Mouse (Mus musculus): ENCODE results near the gene Setd3.

Setd3 gene

DNA sequence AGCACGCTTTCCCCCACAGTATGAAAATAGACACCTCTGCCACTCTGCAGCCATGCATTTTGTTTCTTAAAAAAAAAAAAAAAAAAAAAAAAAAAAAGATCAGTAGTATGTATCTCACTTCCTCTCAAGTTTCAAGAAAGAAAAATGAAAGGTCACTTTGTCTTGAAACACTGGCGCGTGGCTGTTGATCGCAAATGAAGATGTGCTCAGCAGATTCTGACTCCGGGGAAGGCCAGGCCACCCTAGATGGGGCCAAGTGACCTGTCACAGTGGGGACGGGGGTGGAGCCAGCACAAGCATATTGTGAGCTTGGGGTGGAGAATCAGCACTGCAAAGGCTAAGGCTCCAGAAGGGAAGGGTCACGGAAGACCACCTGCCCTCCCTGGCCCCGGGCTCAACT, 24.8 kb upstream of the Setd3 start:
- DNase-seq (ENCODE audit: low spot score) = no peak

DNA sequence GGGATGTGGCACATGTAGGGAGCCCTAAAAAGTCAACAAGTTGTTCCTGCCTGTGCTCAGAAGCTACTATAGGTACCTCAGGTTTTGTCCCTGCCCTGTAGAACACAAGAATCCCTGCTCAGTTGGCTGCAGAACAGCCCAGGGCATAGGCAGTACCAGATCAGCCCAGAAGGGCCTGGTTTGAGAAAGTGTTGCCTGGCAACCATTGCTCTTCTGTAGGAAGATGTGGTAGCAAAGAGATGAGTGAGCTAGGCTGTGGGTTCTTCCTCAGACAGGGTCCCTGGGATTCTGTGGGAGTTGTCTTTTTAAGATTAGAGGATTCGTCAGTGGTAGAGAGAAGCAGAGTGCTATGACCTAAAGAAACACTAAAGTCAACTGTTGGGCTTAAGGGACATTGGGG, 21.0 kb upstream of the Setd3 start:
- no peak for DNase-seq (ENCODE audit: low spot score)

DNA sequence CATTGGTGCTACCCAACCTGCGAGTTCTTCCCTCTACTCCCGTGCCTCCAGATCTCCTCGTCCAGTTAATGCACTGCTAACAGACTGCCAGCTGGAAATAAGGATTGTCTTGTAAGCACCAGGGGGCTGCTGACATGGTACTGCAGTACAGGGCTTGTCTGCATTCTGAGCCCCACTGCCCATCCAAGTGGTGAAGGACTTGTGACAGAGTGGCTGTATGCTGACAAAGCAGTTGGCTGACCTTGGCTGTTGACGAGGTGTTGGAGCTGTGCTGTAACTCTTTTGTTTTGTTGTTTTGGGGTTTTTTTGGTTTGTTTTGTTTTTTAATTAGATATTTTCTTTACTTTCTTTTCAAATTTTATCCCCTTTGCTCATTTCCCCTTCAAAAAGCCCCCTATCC, 19.3 kb upstream of the Setd3 start:
- DNase-seq (ENCODE audit: low spot score) = no peak

DNA sequence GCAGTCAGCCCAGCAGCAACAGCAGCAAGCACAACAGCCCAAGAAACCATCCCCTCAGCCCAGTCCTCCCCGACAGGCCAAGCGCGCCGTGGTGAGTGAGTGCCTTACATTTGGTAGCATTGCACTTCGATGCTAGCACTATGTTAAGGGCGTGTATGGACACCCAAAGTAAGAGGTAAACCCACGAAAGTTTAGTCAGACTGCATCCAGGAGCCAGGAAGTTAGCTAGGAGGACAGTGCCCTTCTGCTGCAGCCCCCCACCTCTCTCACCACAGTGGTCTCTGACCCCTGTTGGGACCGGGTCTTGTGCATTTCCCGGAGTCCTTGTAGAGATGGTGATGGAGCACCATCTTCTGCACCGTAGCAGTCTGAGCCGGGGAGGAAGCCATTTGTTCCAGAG, 16.6 kb upstream of the Setd3 start:
- DNase-seq (ENCODE audit: low spot score) = no peak

DNA sequence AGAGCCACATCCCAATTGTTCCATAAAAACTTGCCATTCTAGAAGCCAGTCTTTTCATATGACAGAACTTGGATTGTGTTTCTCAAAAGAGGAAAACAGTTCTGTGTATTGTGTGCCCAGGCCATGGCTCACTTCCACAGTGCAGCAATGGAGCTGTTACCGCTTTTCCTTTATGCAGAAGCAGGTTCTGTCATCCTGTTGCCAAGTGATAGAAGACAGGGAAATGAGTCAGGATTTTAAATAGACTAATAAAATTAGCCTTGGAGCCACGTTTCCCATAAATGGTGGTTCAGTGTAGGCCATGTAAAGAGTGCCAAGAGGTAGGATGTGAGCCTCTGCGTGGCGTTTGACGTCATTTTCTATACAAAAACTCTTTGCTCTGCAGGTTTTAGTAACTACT, 14.8 kb upstream of the Setd3 start:
- DNase-seq (ENCODE audit: low spot score) = no peak

DNA sequence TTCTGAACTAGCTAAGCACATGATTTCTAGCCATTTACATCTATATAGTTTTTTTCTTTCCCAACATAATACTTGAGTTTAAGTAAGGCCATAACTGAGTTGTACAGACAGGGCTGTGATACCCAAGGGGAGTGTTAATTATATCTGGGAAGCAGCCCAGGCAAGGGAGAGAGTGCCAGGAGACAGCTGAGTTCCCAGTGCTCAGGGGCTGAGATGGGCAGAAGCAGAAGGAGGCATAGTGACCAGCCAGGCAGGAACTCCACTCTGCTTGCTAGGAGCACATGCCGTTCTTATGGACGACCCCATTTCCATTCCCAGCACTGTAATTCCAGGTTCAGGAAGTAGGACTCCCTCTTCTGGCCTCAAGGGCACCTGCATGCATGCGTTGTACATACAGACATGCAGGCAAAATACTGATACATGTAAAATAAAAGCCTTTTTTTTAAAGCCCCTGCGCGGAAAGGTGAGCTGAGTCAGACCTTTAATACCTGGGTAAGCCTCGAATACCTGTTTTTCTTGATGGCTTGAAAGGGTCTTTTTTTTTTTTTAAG, 8.5 kb upstream of the Setd3 start:
- DNase-seq (ENCODE audit: low spot score) = no peak

DNA sequence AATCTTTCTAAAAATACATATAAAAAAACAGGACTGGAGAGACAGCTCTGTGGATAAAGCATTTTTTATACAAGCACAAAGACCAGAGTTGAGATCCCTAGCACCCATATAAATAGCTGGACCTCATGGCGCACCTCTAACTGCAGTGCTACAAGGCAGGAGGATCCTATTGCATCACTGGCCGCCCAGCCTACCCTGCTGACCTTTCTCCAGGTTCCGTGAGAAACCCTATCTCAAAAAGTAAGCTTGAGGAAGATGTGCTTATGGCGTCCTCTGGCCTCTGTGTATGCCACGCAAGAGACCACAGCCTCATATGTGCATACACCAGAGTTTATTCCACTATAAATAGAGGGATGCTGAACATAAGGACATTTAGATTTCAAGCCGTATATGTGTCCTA, 2.6 kb upstream of the Setd3 start:
- no peak for DNase-seq (ENCODE audit: low spot score)

DNA sequence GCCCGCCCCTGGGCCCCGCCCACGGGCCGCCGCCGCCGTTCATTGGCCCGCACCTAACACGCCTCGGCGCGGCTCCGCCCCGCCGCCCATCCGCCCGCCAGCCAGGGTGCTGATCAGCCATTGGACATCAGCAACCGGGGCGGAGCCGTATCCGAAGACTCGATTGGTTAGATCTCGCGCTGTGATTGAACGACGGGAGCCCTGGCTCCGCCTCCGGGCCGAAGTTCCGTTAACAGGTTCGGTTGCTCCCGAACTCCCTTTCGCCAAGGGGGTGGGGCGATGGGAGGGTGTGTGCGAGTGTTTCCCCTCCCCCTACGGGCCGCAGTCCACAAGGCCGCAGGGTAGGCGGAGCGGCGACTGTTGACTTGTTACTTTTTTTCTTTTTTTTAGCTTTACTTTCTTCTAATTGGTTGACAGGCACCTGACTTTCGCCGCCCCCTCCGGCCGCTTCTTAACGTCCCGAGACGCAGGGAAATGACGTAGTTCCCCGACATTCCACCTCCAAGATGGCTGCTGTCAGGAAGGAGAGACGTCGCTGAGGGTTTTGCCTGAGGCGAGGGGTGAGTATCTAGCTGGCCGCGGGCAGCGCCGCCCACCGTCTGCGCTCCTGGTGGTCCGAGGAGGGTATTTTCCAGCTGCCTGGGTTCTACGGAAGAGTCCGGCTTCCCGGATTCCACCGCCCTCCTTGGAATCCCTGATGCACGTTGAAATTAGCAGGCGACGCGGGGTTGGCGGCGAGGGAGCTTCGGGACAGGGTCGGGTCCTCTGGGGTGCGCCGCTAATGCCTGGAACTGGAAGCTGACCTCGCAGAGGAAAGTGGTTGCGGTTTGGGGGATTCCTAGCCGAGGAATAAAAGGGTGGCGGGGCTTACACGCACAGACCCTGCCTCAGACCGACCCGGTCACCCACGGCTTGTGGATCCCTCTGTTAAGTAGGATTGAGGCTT, 480 bp upstream of the Setd3 start, which contains the start of gene Ccnk:
TSS of gene Ccnk (plus strand) at position 259 of the 946 bp plus-strand sequence.
- peak; percentile 94 for DNase-seq (ENCODE audit: low spot score)

DNA sequence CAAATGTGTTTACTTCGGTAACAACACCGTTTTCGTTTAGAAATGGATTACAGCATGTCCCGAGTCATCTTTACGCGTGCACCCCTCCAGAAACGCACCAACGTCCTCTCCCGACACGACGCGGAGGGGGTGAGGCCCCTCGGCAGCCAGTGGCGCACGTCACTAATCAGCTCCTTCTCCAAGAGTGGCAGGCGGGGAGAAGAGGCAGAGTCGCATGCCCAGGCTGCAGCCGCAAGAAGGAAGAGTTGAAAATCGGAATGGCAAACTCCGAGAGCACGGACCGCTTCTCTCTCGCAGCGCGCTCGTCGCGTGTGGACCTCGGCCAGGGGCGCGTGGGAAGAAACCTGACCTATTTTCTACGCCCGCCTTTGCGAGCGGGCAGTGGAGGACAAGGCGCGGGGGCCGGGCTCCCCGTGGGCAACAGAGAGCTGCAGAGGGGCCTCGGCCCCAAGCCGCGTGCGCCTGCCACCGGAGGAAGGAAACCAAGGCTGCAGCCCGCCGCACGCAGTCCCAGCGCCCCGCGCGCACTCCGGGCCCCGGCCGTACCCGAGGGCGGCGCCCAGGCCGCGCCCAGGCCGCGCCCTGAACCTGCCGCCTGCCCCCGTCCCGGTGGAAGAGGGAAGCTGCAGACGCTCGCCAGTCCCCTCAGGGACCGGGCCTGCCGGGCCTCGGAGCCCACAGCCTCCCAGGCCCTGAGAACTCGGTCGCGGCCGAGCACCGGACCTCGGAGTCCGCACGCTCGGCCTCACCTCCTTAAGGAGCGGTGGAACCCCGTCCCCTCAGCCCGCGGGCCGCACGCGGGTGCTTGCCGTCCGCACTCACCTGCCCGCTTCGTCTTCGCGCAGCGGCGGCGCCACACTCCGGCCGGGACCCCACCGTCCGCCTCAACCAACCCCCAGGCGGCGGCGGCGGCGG, 526 bp downstream of the Setd3 start:
- DNase-seq (ENCODE audit: low spot score) = no peak

DNA sequence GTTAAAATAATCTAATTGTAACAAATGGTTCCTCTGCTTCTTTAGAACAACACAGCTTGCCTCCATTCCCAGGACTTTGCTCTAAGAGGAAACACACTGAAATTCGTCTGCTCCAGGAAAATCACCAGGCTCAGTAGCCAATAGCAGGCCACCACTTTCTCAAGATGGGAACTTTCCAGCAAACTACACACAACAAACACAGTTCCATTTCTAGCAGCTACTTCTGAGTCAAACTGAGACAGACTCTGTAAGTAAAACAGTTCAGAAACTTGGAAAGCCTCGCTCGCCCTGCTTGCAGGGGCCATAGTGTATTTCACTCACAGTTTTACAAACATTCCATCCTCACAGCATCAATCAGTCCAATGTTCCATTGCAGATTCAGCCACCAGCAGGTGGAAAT, 2.7 kb downstream of the Setd3 start:
- DNase-seq (ENCODE audit: low spot score) = no peak

DNA sequence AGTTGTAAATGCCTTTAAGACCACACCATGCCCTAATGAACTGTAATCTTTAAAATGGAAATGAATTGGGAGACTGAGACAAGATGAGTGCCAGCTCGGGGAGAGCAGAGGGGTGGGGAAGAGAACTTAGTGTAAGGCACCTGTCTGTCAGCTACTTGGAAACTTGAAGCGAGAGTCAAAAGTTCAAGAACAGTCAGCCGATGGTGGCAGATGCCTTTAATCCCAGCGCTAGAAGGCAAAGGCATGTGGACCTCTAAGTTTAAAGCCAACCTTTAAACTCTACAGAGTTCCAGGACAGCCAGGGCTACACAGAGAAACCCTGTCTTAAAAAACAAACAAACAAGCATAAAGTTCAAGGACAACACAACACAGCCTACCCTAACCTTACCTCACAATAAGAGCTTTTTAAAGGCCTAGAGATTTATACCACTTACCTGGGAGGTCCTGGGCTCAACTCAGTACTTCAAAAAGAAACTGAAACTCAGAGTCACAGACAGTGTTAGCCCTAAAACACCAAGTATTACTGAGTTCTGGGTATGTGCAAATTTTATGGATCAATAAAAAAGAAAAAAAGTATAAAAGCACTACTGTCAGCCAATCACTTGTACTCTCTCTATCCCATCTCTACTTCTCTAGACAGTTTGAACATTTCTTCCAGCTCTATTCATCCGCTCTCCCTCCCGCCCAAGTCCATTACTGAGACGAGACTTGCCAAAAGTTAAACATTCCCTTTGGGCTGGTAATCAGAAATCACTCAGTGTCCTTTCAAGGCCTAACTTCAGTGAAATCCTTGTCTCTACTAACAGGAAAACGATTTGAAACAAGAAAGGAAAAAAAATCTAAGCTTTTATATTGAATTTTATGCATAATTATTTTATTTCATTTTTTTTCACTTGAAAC, 4.3 kb downstream of the Setd3 start:
- DNase-seq (ENCODE audit: low spot score) = no peak

DNA sequence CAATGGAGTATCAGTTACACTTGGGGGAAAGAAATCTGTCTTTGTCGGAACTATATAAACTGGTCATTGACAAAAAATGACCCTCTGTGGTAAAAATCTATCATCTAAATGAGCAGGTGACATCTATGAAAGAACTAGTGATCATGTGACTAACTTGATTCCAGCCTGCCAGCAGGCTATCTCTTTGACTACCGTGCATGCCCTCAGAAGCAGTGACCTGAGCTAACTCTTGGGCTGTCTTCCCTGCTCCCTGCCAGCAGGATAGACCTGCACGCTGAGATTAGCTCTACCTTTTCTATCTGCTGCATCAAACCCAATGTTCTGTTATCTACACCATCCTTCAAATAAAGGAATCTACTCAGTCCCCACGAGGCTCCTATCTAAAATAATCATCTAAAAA, 6.5 kb downstream of the Setd3 start:
- DNase-seq (ENCODE audit: low spot score) = no peak

DNA sequence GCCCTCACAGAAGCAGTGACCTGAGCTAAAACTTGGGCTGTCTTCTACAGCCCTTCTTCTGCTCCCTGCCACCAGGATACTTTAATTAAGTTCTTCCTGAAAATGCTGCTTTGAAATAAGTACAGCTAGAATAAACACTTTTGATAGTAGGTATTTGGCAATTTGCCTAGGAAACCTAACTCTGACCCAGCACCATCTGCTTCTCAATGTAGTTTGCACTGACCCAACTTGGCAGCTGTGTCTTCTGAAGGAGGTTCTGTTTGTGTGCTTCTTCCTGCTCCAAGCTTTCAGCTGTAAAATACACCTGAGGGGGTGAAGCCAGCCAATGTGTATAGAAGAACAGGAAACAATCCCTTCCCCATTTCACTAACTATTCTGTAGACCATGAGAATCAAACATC, 7.8 kb downstream of the Setd3 start:
- no peak for DNase-seq (ENCODE audit: low spot score)

DNA sequence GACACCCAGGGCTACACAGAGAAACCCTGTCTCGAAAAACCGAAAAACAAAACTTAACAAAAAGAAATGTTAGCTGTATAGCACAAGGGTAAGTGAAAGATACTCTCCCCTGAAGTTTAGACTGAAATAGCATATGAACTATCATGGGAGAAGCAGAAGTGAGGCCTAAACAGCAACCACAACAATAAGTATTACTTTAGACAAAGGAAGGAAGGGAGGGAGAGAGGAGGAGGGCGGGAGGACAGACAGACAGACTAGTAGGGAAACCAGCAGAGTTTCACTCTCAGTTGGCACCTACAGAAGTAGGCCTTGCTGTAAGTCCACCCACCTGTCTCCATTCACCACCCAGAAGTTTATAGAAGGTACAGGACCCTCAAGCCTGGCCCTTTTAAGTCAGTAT, 8.6 kb downstream of the Setd3 start:
- DNase-seq (ENCODE audit: low spot score) = no peak

DNA sequence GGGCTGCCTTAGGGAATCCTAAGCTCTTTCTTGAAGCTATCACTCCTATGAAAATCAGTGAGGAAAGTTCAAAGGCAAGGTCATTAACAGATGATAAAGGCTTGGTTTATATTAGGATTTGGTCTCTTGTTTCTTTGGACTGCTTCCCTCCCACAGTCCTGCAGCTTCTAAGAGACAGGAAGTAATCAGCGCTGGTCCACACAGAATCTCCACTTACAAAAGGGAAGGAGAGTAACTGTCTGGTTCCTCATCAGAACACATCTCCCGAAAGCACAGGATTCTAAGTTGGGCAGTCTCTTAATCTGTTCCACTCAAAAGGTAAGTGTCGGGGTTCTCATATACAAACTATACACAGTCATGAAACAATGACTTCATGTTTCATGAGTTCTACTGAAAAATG, 10.2 kb downstream of the Setd3 start:
- no peak for DNase-seq (ENCODE audit: low spot score)

DNA sequence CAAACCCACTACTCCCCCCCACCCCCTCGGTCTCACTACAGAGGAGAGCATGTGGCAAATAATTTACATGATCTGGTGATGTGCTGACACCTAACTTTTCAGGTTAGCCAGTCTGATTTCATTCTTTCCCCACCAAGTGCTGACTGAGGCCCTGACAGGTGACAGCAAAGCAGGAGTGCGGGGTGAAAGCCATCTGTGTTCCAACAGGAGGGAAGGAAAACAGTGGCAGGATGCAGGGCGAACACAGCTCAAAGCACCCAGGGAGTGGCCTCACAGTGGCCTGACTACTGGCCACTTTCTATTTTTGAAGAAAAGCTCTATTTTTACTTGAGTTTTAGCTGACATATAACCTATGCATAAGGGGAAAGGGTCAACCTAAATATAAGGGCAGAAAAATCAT, 15.4 kb downstream of the Setd3 start:
- DNase-seq (ENCODE audit: low spot score) = no peak

DNA sequence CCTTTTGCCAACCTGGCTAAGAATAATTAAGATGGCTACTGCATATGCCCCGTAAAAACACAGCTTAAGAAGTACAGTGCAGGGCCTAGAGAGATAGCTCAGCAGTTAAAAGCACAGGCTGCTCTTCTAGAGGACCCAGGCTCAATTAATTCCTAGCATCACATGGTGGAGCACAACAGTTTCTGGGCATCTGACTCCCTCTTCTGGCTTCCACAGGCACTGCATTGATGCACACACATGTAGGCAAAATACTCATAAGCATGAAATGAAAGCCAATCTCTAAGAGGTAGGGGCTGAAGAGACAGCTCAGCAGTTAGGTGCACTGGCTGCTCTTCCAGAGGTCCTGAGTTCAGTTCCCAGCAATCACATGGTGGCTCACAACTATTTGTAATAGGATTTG, 17.1 kb downstream of the Setd3 start:
- DNase-seq (ENCODE audit: low spot score) = no peak

DNA sequence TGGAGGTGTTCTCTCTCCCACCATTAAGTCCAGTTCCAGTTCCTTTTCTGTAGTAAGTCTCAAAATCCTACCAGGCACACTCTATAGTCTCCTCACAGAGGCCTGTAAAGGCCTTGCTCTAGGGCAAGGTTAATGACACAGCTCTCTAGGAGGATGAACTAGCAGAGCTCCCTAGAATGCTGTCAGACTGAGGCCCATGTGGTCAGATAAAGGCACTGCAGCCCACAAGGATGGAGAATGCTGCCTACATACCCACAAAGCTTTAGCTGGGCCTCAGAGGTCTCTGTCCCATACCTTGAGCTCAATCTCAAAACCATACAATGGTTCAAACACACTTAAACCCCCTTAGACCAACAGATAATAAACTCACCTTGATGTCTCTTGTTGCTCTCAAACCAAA, 19.3 kb downstream of the Setd3 start:
- no peak for DNase-seq (ENCODE audit: low spot score)

DNA sequence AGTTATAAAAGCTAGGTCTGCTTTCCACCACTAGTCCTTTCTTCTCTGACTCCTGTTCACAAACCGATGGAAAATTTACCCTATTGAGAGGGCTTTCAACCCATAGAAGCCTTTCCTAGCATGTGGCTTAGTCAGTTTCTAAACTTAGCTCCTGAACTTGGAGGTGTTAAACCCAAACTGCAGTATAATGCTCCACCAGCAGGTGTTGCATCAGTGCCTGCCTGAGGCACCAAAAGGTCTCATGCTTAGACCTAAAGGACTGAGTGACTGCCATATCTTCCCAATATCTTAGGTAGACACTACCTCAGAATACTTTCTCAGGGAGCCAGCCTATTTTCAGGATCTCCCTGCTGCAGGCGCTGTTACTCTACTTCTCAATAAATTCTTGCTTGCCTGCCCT, 26.4 kb downstream of the Setd3 start:
- DNase-seq (ENCODE audit: low spot score) = no peak

DNA sequence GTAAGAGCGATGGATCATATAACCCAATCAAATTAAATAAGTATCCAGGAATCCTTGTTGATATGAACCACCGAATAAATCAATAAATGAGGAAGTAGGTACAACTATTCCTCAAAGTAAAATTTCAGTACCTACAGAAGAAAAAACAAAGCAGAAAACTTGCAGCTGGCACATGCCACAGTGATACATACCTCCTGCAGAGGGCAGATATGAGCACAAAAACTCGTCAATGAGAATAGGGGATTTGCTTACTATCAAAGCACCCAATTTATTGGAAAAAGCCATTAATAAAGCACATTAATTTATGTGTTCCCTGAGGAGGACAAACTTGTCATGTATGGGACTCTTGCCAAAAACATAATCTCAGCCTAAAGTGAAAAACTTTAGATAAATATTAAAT, 29.4 kb downstream of the Setd3 start:
- no peak for DNase-seq (ENCODE audit: low spot score)

DNA sequence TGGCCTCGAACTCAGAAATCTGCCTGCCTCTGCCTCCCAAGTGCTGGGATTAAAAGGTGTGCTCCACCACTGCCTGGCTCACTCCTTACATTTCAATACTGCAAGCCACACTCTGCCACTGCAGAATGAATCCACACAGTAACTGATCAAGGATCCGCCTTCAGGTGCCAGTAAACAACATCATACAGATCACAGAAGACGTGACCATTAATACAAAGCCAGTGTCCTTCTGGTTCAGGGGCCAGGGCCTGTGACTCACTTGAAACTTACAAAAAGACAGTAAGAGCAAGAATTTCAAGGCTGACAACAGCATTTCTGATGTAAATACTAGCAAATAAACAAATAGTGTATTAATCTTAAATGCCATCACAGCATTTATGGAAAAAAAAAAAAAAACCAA, 33.9 kb downstream of the Setd3 start:
- DNase-seq (ENCODE audit: low spot score) = no peak
